Mouse (Mus musculus) kidney, postnatal 36 days (tissue): ENCODE data around the gene Pik3ip1.

ENCODE experiments used
- DNase-seq, 2 experiments: peaks; one replicate each; pipeline ENCODE4 v3.0.0; 2021 to 2022; ENCODE audit warnings: mixed read lengths in 2 of 2

Gene Pik3ip1

DNA sequence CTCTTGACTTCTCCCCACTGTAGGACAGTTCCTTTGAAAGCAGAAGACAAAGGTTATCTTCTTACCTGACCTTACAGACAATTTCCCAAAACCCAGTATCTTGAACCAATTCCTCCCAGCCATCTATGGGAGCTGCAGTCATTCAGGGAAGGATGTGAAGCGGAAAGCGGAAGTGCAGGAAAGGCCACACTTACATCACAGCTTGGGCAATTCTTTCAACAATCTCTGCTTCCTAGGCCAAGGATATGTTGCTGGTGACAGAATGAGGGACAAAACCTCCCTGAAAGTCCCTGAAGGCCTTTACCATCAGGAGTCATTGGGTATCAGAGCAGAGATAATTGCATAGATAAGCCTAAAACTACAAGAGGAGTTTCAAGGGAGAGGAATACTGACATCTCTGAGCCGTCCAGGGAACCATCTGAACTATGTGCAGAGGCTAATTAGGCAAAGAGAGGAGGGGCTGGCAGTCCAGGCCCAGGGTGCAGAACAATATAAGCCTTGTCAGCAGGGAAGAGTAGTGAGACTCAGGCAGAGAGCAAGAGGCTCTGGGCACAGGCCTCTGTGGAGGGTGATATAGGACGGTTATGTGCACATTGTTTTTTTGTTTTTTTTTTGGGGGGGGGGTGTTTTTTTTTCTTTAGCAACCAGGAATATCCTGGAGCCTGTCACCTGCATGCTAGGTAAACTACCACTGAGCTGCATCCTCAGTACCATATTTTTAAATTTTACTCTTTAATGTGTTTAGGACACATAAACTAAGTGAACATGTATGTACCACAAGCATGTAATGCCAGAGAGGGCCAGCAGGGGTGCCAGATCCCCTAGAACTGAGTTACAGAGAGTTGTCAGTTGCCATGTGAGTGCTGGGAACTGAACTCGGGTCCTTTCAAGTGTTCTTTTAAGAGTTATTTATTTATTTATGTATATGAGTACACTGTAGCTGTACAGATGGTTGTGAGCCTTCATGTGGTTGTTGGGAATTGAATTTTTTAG is 52.7 kb downstream of the Pik3ip1 start:
- DNase-seq = no peak

DNA sequence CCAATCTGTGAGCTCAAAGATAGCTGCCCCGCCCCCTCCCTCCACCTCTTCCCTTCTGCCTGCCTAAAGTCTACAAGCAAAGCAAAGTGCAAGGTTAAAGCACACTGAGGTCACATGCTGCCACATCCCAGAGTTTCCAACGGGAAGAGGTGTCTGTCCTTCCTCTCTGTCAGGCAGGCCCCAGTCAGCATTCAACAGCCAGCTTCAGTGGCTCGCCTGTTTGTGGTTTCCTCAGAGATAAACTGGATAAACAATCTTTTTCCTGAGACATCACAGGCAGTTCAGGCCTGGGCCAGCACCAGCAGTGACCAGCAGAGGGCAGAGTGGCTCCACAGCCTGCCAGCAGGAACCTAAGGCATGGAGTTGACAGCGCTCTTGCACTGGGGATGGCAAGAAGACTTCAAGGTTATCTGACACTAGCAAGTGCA is 56.8 kb downstream of the Pik3ip1 start:
- DNase-seq = peak; percentile 85 to 94

DNA sequence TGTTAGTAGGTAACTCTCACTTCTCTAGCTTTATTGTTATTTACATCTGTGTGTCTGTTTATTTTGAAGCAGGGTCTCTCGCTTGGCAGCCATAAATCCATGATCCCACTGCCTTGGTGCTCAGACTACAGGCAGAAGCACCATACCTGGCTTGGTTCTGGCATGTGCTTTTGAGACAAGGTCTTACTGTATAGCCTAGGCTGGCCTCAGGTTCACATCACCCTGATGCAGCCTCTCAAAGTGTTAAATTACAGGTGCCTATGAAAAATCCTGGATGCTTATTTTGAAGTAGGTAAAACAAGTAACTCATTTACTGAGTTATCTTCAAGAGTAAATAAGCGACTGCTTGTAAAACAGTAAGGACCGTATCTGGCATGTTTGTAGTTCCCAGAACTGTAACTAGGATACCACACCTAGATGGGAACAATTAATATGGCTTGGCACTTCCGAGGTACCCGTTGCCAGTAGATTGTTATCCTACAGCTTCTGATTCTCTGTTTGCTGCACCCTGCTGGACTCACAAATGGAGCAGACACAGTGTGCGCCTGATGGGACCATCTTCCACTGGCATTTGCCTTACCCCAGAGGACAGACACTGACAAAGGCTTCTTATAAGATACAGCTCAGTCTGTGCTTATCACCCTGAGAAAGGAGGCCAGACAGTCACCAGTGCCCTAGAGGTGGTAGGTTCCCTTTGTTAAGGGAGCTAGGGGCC is 57.4 kb downstream of the Pik3ip1 start:
- DNase-seq = no peak

DNA sequence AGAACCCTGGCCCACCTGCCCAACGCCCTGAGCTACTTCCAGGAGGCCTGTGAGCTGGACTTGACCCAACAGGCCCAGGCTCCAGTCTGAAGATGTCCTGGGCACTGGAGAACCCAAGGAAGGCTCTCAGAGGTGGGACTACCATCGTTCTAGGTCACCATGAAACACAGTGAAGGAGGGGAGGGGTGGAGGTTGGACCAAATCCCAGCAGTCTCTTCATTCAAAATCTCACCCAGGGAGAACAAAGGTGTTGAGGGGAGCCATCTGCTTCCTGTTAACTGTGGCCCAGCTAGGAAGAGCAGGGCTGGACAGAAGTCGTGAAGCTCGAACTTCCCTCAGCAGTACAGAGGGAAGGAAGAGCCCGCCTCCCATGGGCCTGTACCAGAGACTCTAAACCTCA is 59.8 kb downstream of the Pik3ip1 start:
- DNase-seq = no peak

DNA sequence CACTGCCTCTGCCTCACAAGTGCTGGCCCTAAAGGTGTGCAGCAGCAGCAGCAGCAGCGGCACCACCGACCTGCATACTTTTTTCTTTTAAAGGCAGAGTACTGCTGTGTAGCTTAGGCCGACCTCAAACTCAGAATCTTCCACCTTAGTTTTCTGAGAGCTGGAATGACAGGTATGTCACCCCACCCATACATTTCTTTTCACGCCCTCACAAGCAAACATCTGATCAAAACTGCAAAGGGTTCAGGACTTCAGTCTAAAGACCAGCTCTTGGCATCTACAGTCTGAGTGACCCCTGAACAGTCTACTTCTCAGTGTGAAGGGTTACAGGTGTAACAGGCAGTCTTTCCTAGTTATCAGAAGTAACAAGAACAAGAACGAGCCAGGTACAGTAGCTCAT is 60.6 kb downstream of the Pik3ip1 start:
- no peak for DNase-seq

DNA sequence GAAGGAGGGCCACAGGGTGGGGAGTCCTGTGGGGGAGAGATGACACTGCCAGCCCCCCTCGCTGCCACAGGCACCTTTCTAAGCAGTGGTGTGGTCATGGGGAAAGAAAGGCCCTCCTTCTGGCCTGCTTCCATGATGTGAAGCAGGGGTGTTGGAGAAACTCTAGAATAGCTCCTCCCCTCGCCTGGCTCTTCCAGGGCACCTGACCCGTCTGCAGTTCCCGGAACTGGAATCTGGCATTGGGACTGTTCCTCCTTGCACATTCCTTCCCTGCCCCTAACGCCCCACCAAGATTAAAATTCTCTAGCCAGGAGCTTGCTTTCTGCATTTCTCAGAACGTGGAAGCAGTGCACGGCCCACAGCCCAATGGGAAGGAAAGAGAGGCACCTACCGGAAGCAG is 62.3 kb downstream of the Pik3ip1 start:
- peak in 1 of 2 experiments; percentile 47 for DNase-seq
